Mouse (Mus musculus) large intestine, adult 2 months (tissue): Measurements from ENCODE around the gene Srcap. TPM values are rescaled to one million over a fixed set of nuclear protein-coding genes. Genes with fewer than 3 reads are reported as not detected.

Experiments
- DNase-seq: peaks from one replicate; pipeline ENCODE4 v3.0.0-alpha.2; 2012; ENCODE audit warnings: low read depth, low spot score
- WGBS: fragments of 180-500 bp; shearing (Covaris S2); methylation state at CpG from one replicate; pipeline ENCODE4 v1.1.7; 2018; 5-methylcytosine and 5-hydroxymethylcytosine counted together
- polyA plus RNA-seq: library from polyadenylated mRNA; depleted of rRNA; stranded (reverse); fragments of >200 nt; gene quantifications from 2 replicates; pipeline ENCODE4 v1.2.3, GENCODE M21; 2012

Gene Srcap
- polyA plus RNA-seq, 1 experiment: 6.7 TPM

DNA sequence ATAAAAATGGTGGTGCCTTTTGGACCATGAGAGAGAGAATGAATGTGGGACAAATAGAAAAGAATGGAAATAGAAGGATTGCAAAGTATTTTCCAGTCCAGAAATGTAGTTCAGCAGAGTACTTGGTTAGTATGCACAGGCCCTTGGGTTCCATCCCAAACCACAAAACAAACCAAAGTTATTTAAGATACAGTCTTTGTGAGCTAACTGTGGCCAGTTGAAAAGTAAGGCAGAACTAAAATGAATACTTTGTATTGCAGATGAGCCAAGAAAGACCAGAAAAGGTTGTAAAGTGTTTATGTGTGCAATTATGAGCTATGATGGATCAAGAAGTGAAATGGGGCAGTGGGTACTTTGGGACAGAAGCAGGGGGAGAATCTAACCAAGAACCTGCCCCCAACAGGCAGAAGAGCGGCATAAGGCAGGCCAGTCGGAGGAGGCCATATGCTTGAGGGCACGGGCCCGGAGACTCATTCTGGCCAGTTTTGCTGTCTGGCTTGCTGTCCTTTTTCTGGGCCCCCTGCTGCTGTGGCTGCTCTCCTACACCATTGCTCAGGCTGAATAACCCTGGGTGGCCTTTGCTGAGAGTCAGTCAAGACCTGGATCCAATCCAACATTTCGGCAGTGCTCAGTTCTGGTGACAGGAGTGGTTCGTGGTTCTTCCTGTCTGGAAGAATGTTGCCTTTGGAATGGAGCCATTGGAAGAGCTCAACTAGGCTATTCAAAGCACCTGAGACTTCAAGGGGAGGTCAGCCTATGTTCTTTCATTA is 52.8 kb downstream of the Srcap start:
- no peak for DNase-seq
- 69% methylated on average over 6 of the region's 6 CpGs for WGBS

DNA sequence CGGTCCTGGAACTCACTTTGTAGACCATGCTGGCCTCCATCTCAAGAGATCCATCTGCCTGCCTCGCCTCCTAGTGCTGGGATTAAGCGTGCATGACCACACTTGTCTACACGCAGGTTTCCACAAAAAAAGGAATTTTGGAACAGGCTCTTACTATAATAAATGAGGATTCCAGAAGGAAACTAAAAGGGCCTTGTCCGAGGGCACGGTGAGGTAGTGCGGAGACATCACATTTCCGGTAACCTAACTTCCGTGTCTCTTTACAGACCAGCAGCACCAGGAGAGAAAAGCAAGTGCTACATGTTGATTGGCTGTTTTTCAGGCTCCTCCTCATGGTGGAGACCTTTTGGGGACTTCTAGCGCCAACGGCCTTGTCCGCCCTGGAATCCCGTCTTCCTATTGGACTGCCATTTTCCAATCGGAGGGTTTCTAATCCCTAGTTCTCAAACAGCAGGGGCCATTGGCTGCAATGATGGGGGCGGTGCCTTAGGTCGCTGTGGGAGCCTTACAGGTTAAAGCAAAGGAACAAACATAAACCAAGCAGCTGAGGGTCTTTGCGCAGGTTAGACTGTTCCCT is 61.2 kb downstream of the Srcap start, which contains the start of gene Phkg2:
TSS of gene Phkg2 (plus strand) at position 446 of the 577 bp plus-strand sequence.
- under 1% methylated on average over 17 of the region's 17 CpGs for WGBS

DNA sequence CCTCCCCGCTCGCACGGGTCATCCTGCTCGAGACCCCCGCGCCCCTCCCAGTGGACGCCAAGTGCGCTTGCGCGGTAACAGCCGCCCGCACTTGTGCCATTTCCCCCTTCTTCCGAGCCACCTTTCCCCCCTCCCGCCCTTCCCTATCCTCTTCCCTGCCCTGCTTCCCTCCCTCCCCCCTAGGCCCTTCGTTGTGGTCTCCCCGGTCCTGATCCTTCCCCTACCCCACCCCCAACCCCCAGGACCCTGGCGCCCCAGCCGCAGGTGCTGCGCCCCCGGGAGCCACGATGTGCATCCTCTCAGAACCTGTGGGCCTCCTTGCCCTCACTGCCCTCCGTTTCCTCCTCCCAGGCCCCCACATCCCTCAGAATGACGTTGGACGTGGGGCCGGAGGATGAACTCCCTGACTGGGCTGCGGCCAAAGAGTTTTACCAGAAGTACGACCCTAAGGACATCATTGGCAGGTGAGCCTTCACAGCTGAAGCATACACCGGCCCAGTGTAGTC is 61.8 kb downstream of the Srcap start:
- no peak for DNase-seq
- 3% methylated on average over 28 of the region's 28 CpGs for WGBS

More for the DNA sequence above, 61.2 kb downstream of the Srcap start, which contains the start of gene Phkg2:
- peak; percentile 99 for DNase-seq

DNA sequence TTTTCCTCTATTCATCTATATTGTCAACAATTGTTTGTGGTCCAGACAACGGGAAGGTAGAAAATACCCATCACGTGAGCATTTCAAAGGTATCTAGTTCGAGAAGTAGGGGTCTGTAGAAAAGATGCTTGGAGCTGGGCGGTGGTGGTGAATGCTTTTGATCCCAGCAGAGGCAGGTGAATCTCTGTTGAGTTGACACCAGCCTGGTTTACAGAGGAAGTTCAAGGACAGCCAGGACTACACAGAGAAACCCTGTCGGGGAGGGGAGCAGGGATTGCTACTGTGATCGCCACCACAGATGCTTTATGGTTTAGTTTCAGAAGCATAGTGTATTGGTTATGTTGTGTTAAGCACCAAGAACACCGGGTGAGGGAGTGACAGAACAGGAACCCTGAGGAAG is 62.3 kb downstream of the Srcap start:
- 10% methylated on average over 7 of the region's 7 CpGs for WGBS
- DNase-seq: no peak

DNA sequence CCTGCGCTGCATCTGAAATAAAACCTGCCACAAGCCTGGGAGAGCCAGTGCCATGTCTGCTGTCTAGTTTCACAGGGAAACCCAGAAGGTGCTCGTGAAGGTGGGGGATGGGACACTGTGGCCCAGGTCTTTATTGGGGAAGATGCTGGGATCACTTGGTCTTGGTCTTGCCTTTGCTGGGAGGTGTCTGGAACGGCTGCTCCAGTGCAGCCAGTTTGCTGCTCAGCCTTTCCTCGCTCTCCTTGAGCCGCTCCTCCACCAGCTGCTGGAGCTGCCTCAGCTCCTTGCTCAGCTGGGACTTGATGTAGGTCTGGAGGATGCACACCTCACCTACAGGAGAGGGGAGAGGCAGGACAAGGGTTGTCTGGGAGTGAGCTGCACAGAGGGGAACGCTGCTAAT is 71.5 kb downstream of the Srcap start:
- DNase-seq: no peak
- WGBS: 94% methylated on average over 6 of the region's 6 CpGs

DNA sequence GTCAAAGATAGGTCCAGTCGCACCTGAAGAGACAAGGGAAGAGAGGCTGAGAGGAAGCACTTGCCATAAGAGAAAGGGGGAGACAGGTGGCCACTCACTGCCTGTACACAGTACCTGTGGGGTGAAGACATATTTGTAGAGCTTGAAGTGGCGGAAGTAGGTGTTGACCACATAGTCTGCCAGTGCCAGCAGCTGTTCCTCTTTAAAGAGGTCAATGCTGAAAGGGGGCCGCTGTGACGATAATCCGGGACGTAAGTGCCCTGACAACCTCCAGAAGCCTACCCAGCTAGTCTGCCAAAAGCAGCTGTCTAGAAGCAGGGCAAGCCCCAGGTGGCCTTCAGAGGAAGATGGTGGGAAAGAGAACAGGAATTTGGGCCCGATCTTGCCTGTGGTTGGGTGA is 73.2 kb downstream of the Srcap start:
- 87% methylated on average over 7 of the region's 7 CpGs for WGBS
- no peak for DNase-seq

DNA sequence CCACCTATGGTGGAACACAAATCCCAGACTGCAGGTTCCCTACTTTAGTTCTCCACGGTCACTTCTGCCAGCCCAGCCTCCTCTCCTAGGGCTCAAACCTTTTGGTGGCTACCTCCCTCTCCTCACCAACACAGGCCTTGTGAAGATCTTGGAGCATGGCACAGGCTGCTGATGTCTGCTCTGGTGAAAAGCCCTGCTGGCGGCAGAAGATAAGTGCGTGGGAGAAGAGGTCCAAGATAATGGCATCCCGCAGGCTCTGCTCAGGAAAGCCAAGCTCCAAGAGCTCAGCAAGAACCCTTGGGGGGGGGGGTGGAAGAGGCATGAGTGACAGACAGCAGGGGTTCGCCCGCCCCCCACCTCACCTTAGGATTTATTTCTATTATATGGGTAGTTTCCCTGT is 74.4 kb downstream of the Srcap start:
- no peak for DNase-seq
- WGBS: 94% methylated on average over 6 of the region's 6 CpGs

DNA sequence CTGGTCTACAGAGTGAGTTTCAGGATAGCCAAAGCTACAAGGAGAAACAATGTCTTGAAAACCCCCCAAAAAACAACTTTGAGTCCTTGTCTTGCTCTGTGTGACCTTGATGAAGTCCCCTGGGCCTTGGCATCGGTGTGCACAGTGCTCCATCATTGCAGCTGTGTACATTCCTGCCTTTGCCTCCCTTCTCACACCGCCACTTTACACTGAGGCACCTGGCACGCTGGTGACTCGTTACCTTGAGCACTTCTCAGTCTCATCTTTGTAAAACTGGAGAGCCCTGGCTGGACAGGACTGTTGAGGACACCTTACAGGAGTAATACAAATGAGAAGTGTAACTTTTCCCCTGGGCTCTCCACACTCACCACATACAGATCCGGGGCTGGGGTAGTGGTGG is 75.4 kb downstream of the Srcap start:
- WGBS: 40% methylated on average over 5 of the region's 5 CpGs
- DNase-seq: no peak

DNA sequence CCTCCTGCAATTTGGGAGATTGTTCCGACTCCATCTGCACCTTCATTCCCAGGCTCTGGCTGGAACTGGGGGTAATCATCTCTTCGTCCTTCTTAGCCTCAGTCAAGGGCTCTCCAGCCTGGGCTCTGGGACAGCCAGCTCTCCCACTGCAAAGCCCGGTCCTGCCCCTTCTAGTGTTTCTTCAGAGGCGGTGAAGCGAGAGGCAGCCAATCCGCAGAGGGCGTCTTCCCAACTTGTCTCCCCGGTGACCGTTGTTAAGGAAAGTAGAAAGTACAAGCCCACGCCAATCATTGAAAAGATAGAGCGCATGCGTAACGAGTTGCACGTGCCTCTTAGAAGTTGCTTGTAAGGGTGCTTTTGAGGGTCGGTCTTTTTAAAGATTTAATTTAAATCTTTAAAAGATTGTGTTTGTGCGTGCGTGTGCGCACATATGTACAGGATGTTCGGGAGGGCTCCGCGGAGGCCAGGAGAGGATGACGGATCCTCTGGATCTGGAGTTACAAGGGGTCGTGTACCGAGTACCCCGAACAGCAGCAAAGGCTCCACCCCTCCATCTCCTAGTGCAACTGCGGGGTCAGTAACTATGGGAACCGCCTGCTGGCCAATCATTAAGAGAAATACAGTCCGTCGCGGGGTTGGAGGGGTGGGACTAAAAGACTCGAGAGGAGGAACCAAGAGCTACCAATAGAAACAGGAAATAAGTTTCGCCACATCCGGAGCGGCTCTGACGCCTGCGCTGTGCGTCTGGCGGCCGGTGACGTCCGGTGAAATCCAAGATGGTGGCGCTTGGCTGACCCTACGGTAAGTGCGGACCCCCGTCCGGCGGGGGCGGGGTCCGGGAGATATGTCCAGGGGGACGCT is 76.5 kb downstream of the Srcap start, which contains the start of the genes Ccdc189 and Rnf40:
TSS of gene Ccdc189 (minus strand) at position 585 of the 861 bp plus-strand sequence.
TSS of gene Rnf40 (plus strand) at position 757 of the 861 bp plus-strand sequence.
- WGBS: 1% methylated on average over 50 of the region's 50 CpGs
- peak; percentile 97 for DNase-seq

DNA sequence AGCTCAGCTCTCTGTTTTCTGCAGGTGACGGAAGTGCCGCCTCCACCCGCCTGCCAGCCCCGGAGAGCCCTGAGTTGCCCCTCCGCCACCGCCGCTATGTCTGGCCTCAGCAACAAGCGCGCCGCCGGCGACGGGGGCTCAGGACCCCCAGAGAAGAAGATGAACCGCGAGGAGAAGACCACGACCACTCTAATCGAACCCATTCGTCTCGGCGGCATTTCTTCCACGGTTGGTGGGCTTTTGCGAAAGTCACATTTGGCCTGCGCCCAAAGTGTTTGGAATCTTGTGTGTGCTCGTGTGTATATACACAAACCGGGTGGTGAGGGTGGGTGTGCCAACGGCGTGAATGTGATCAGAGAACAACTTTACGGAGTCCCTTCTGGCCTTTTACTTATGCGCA is 77.1 kb downstream of the Srcap start:
- 2% methylated on average over 29 of the region's 29 CpGs for WGBS
- DNase-seq: no peak

DNA sequence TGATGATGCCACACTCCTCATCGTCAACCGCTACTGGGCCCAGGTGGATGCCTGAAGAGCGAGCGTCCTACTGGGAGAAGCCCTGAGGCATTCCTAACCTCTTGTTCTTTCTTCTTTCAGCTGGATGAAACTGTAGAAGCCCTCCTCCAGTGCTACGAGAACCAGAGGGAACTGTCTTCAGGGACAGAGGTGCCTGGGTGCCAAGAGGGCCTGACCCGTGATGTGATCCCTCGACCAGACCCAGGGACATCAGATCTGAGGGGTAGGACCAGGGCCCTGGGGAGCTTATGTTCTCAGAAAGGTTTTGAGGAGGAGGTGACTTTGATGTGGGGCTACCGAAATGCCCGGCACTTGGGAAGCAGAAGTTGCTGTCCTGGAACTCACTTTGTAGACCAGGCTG is 77.9 kb downstream of the Srcap start:
- WGBS: 93% methylated on average over 9 of the region's 9 CpGs
- DNase-seq: no peak

DNA sequence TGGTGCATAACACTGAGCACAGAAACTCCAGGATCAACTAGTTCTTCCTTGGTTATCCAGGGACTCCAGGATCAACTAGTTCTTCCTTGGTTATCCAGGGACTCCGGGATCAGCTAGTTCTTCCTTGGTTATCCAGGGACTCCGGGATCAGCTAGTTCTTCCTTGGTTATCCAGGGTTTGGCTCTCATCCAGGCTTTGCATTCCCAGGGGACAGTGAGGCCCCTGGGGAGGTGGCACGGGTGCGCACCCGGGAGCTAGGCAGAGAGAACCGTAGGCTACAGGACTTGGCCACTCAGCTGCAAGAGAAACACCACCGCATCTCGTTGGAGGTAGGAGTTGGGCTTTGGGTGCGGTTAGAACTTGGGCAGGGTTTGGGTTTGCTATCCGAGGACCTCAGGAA is 79.3 kb downstream of the Srcap start:
- DNase-seq: no peak
- WGBS: 68% methylated on average over 10 of the region's 10 CpGs

DNA sequence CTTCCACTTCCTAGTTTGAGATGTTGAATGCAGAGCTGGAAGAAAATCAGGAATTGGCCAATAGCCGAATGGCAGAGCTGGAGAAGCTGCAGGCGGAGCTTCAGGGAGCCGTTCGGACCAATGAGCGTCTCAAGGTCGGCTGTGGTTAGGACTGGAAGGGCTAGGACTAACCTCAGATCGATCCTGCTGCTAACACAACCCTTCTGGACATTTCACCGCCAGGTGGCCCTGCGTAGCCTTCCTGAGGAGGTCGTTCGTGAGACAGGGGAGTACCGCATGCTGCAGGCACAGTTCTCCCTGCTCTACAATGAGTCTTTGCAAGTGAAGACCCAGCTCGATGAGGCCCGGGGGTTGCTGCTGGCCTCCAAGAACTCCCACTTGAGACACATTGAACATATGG is 80.8 kb downstream of the Srcap start:
- DNase-seq: no peak
- 90% methylated on average over 14 of the region's 14 CpGs for WGBS

DNA sequence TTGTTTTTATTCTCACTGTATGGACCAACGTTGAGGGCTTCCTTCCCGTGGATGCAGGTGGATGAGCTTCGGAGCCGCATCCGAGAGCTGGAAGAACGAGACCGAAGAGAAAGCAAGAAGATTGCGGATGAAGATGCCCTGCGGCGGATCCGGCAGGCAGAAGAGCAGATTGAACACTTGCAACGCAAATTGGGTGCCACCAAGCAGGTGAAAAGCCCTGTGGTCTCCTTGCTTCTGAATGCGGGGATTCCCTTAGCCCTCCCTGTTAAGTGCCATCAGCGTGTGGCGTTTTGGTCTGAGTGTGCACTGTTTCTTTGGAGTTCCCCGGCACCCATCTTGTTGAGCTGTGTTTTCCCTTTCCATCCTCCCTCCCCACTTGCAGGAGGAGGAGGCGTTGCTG is 85.0 kb downstream of the Srcap start:
- no peak for DNase-seq
- WGBS: 93% methylated on average over 17 of the region's 17 CpGs

DNA sequence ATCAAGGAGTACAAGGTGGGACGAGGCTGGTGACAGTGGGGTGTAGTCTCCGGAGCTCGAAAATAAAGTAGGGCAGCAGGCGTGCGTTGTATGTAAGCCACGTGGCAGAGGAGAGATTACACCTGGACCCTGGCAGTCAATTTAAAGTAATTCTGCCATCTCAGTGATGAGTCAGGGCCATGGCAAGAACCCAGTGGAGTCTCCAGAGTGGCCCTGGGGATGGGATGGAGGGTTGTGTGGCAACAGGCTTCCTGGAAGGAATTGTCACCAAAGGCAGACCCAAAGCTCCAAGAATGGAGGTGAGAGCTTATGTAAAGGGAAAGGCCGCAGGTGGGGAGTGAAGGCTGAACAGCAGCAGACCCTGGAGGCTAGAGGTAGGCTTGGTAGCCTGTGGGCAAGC is 88.8 kb downstream of the Srcap start:
- no peak for DNase-seq
- WGBS: 94% methylated on average over 7 of the region's 7 CpGs

DNA sequence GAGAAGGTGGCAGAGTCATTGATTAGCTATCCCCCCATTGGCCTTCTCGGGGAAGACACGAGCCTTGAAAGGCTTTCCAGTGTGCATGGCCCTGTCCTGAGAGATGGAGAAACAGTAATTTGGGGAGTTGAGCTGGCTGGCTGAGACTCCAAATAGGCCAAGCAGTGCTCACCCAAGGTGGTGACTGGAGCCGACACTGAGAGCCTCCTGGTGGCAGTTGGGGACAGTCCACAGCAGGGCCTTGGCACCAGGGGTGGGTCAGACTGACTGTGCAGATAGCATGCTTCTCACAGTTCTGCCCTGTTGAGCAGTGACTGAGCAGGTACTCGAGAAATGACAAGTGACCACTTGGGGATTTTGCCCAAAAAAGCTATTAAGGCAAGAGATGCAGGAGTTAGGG is 90.0 kb downstream of the Srcap start:
- WGBS: 80% methylated on average over 4 of the region's 4 CpGs
- no peak for DNase-seq

DNA sequence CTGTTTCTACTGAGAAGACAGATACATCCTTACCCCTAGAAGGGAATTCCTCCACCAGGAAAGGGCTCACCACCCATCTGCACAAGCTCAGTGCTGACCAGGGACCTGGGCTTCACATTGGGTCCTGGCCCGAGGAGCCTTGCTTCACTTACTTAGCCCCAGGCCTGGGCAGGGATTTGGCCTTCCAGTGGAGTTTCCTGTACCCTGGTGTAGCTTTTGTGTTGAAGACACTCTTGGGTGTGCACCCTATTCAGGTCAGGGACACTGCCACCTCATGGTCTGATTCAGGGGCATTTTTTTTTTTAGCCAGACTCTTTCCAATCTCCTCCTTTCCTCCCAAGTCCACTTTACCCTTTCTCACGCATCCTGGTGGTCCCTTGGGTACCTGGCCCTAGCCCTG is 91.1 kb downstream of the Srcap start:
- 95% methylated on average over 2 of the region's 2 CpGs for WGBS
- DNase-seq: no peak

DNA sequence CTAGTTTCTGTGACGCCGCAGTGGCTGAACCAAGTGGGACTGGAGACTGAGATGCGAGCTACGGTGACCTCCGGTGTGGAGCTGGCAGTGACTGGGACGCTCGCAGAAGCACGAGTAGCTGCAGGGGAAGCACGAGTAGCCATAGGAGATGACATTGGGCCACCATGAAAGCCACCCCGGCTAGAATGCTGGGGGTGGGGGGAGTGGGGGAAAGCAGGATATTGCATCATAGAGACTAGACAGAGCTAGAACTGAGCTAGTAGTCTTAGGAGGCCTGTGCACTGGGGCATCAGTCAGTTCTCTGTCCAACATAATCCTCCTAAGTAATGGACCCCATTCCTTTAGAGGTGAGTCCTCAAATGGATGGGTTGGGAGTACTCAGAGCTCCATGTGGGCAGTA is 92.5 kb downstream of the Srcap start:
- WGBS: 86% methylated on average over 10 of the region's 10 CpGs
- no peak for DNase-seq

DNA sequence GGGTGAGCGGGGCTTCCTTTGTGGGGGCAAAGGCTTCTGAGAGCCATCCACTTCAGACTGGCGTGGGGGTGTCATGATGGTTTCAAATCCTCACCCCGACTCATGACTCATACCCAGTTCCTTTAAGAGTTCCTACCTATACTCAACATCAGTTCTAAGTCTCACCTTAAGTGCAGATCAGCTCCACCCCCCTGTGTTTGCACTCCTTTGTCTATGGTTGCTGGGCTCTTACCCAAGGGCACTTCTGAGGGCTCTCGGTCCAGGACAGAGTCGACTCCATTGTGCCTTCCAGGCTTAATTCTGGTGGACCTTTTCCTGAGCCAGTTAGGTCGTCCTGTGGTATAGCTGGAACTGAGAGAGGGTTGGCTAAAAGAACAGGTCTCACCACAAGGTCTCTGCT is 95.4 kb downstream of the Srcap start:
- no peak for DNase-seq
- WGBS: 72% methylated on average over 6 of the region's 6 CpGs
